ENCODE assay signal across 11 mouse cellular contexts in genomic region chr4:40837008-40837407, GRCm38 (mm10). TPM values are rescaled to one million over a fixed set of nuclear protein-coding genes. Genes with fewer than 3 reads are reported as not detected.
DNase-seq lines count a peak whose midpoint lies in the region; ATAC-seq and TF ChIP-seq lines count a peak whose summit lies in the region.
"Had no signal": no experiment of that assay in that cellular context is flagged by ENCODE, and none has a peak within 500 bp of the region (broad histone marks: within the 10 kb centered on the region; RNA-seq: fewer than 3 reads in every experiment).

No protein-coding gene starts in this region.

- H3K27ac ChIP-seq in hindbrain, embryonic 13.5 days = peak overlapping the region; percentile 12; the same call in 1 of the 2 replicates
- H3K27ac ChIP-seq in hindbrain, embryonic 14.5 days = no peak overlapping the region; the same call in 1 of the 2 replicates
- 0 out of 2 replicates have a peak overlapping the region, but pooled peaks have one; percentile 4 for H3K27ac ChIP-seq in midbrain, embryonic 13.5 days
- no peak overlapping the region for H3K27ac ChIP-seq in midbrain, embryonic 10.5 days (replicated peaks)
- H3K27ac ChIP-seq in intestine, postnatal 0 days (ENCODE audit: low read depth, low read length) = no peak overlapping the region
- peak overlapping the region; percentile 75 for H3K27ac ChIP-seq in stomach, postnatal 0 days (replicated peaks)
- H3K27ac ChIP-seq: hindbrain, embryonic 10.5 days had no signal

- TF ChIP-seq EP300 in stomach, postnatal 0 days (optimal IDR thresholded peaks at IDR 0.05) = no peak

- H3K9ac ChIP-seq in hindbrain, embryonic 13.5 days = no peak overlapping the region
- no peak overlapping the region for H3K9ac ChIP-seq in hindbrain, embryonic 14.5 days
- H3K9ac ChIP-seq in midbrain, embryonic 13.5 days (replicated peaks) = no peak overlapping the region
- no peak overlapping the region for H3K9ac ChIP-seq in intestine, postnatal 0 days (ENCODE audit: low read depth, low read length)
- no peak overlapping the region for H3K9ac ChIP-seq in stomach, postnatal 0 days (ENCODE audit: low read length)
- H3K9ac ChIP-seq: forebrain, embryonic 12.5 days had no signal

- ATAC-seq in hindbrain, embryonic 13.5 days (ENCODE audit: low FRiP score) = no peak
- ATAC-seq in hindbrain, embryonic 14.5 days (ENCODE audit: low FRiP score) = no peak
- ATAC-seq in midbrain, embryonic 13.5 days = no peak
- ATAC-seq in intestine, postnatal 0 days = no peak
- peak; percentile 22; the same call in 1 of the 2 replicates for ATAC-seq in stomach, postnatal 0 days (ENCODE audit: low FRiP score, low TSS enrichment)

- peaks cover 13% of the 10 kb centered on the region for H3K4me1 ChIP-seq in hindbrain, embryonic 13.5 days (replicated peaks)
- 0 out of 2 replicates have a peak, but pooled peaks cover 7% of the 10 kb centered on the region for H3K4me1 ChIP-seq in hindbrain, embryonic 14.5 days (replicated peaks; ENCODE audit: control insufficient read depth, insufficient read depth, low read length)
- peaks cover 8% of the 10 kb centered on the region for H3K4me1 ChIP-seq in midbrain, embryonic 13.5 days (replicated peaks)
- 0 out of 2 replicates have a peak, but pooled peaks cover 2% of the 10 kb centered on the region for H3K4me1 ChIP-seq in midbrain, embryonic 10.5 days
- H3K4me1 ChIP-seq in intestine, postnatal 0 days (replicated peaks; ENCODE audit: control insufficient read depth, insufficient read depth, low read length) = 0 out of 2 replicates have a peak, but pooled peaks cover 6% of the 10 kb centered on the region
- H3K4me1 ChIP-seq in stomach, postnatal 0 days (replicated peaks; ENCODE audit: control insufficient read depth, insufficient read depth) = no peaks in the 10 kb centered on the region
- H3K4me1 ChIP-seq: hindbrain, embryonic 10.5 days had no signal

- TF ChIP-seq CTCF in intestine, postnatal 0 days (IDR thresholded peaks at IDR 0.05; ENCODE audit: low read depth) = no peak
- no peak for TF ChIP-seq CTCF in stomach, postnatal 0 days (IDR thresholded peaks at IDR 0.05; ENCODE audit: low read depth)

- DNase-seq in hindbrain, embryonic 14.5 days (ENCODE audit: low spot score) = no peak
- DNase-seq in midbrain, embryonic 10.5 days (ENCODE audit: low spot score) = no peak
- DNase-seq in stomach, postnatal 0 days (ENCODE audit: low spot score) = no peak
- DNase-seq in adrenal gland, postnatal 36 days = no peak
- DNase-seq: cerebellum, postnatal 36 days; layer of hippocampus, adult 9-11 months had no signal

- 88% methylated on average over 3 of the region's 3 CpGs for WGBS in hindbrain, embryonic 13.5 days
- 93% methylated on average over 3 of the region's 3 CpGs for WGBS in hindbrain, embryonic 14.5 days
- WGBS in midbrain, embryonic 13.5 days = 91% methylated on average over 3 of the region's 3 CpGs
- 92% methylated on average over 3 of the region's 3 CpGs for WGBS in midbrain, embryonic 10.5 days
- 38% methylated on average over 3 of the region's 3 CpGs for WGBS in intestine, postnatal 0 days
- WGBS in stomach, postnatal 0 days = 24% methylated on average over 3 of the region's 3 CpGs

- H3K27me3 ChIP-seq in hindbrain, embryonic 13.5 days = no peaks in the 10 kb centered on the region
- H3K27me3 ChIP-seq in hindbrain, embryonic 14.5 days (ENCODE audit: control insufficient read depth, insufficient read depth, low read length) = no peaks in the 10 kb centered on the region
- H3K27me3 ChIP-seq in midbrain, embryonic 13.5 days = no peaks in the 10 kb centered on the region
- no peaks in the 10 kb centered on the region for H3K27me3 ChIP-seq in midbrain, embryonic 10.5 days (ENCODE audit: low read depth, poor library complexity, severe bottlenecking)
- peaks cover 21% of the 10 kb centered on the region; the same call in 1 of the 2 replicates for H3K27me3 ChIP-seq in intestine, postnatal 0 days (replicated peaks; ENCODE audit: control insufficient read depth, insufficient read depth, low read length)
- H3K27me3 ChIP-seq in stomach, postnatal 0 days (ENCODE audit: control insufficient read depth, insufficient read depth, low read length) = no peaks in the 10 kb centered on the region
- H3K27me3 ChIP-seq: forebrain, embryonic 12.5 days had no signal

- no peak overlapping the region for H3K4me2 ChIP-seq in hindbrain, embryonic 13.5 days
- no peak overlapping the region for H3K4me2 ChIP-seq in hindbrain, embryonic 14.5 days (replicated peaks)
- H3K4me2 ChIP-seq in midbrain, embryonic 13.5 days (replicated peaks) = no peak overlapping the region
- peak overlapping the region; percentile 1; the same call in 1 of the 2 replicates for H3K4me2 ChIP-seq in intestine, postnatal 0 days (replicated peaks; ENCODE audit: low read depth)
- no peak overlapping the region for H3K4me2 ChIP-seq in stomach, postnatal 0 days (replicated peaks; ENCODE audit: low read depth)
- H3K4me2 ChIP-seq: forebrain, embryonic 12.5 days had no signal

- H3K36me3 ChIP-seq in hindbrain, embryonic 13.5 days = no peaks in the 10 kb centered on the region
- H3K36me3 ChIP-seq in hindbrain, embryonic 14.5 days (replicated peaks; ENCODE audit: control insufficient read depth, insufficient read depth) = no peaks in the 10 kb centered on the region
- H3K36me3 ChIP-seq in midbrain, embryonic 13.5 days = no peaks in the 10 kb centered on the region
- no peaks in the 10 kb centered on the region for H3K36me3 ChIP-seq in midbrain, embryonic 10.5 days
- H3K36me3 ChIP-seq in intestine, postnatal 0 days (ENCODE audit: control insufficient read depth, insufficient read depth) = no peaks in the 10 kb centered on the region
- no peaks in the 10 kb centered on the region for H3K36me3 ChIP-seq in stomach, postnatal 0 days (ENCODE audit: control insufficient read depth, insufficient read depth, low read length)
- H3K36me3 ChIP-seq: forebrain, embryonic 12.5 days; hindbrain, embryonic 10.5 days had no signal

- no peaks in the 10 kb centered on the region for H3K9me3 ChIP-seq in hindbrain, embryonic 13.5 days
- no peaks in the 10 kb centered on the region for H3K9me3 ChIP-seq in hindbrain, embryonic 14.5 days (ENCODE audit: control insufficient read depth, low read length)
- H3K9me3 ChIP-seq in midbrain, embryonic 13.5 days = no peaks in the 10 kb centered on the region
- no peaks in the 10 kb centered on the region for H3K9me3 ChIP-seq in midbrain, embryonic 10.5 days (replicated peaks)
- no peaks in the 10 kb centered on the region for H3K9me3 ChIP-seq in intestine, postnatal 0 days (ENCODE audit: control insufficient read depth)
- no peaks in the 10 kb centered on the region for H3K9me3 ChIP-seq in stomach, postnatal 0 days (ENCODE audit: control insufficient read depth, low read length)
- H3K9me3 ChIP-seq: forebrain, embryonic 12.5 days; hindbrain, embryonic 10.5 days had no signal

- H3K4me3 ChIP-seq in hindbrain, embryonic 13.5 days = no peak overlapping the region
- no peak overlapping the region for H3K4me3 ChIP-seq in hindbrain, embryonic 14.5 days (replicated peaks; ENCODE audit: low read length)
- no peak overlapping the region for H3K4me3 ChIP-seq in midbrain, embryonic 13.5 days (replicated peaks)
- H3K4me3 ChIP-seq in midbrain, embryonic 10.5 days = no peak overlapping the region
- no peak overlapping the region for H3K4me3 ChIP-seq in intestine, postnatal 0 days (ENCODE audit: low read depth, low read length)
- no peak overlapping the region for H3K4me3 ChIP-seq in stomach, postnatal 0 days (ENCODE audit: low read depth, low read length)
- H3K4me3 ChIP-seq: forebrain, embryonic 12.5 days; hindbrain, embryonic 10.5 days had no signal

RNA-seq across cellular contexts. Expression of gene B4galt1, which starts 16.8 kb away (rescaled TPM):
- 9.0 and 9.6 TPM in 2 replicates for polyA plus RNA-seq in hindbrain, embryonic 13.5 days (2015; fragmentation: Nextera tagmentation; extraction: Ambion mirVana)
- 8.2 and 9.1 TPM in 2 replicates for polyA plus RNA-seq in hindbrain, embryonic 14.5 days (2014; fragmentation: Nextera tagmentation; extraction: Ambion mirVana)
- polyA plus RNA-seq in midbrain, embryonic 13.5 days (2015; fragmentation: Nextera tagmentation; extraction: Ambion mirVana) = 7.2 and 8.3 TPM in 2 replicates
- polyA plus RNA-seq in midbrain, embryonic 10.5 days (2016; fragmentation: Nextera tagmentation; extraction: Ambion mirVana) = 18.3 and 18.4 TPM in 2 replicates
- polyA plus RNA-seq in intestine, postnatal 0 days (2015; fragmentation: Nextera tagmentation; extraction: Ambion mirVana) = 15.3 and 15.5 TPM in 2 replicates
- 34.3 and 35.0 TPM in 2 replicates for polyA plus RNA-seq in stomach, postnatal 0 days (2015; fragmentation: Nextera tagmentation; extraction: Ambion mirVana)
- total RNA-seq in adrenal gland, postnatal 36 days (2021) = 10 to 100 TPM; 75.7 to 89.5 TPM

Comparison
In these comparisons a context has a peak if more than half of its experiments do, and no peak if none do; other contexts are left out.
1. H3K27ac ChIP-seq: peak in hindbrain, embryonic 13.5 days (single experiment), midbrain, embryonic 13.5 days (single experiment) and stomach, postnatal 0 days (single experiment); none in hindbrain, embryonic 14.5 days (single experiment), midbrain, embryonic 10.5 days (single experiment) and intestine, postnatal 0 days (single experiment).